Mouse (Mus musculus) frontal cortex, adult (tissue): ENCODE measurements around the gene Disp2.

Experiments used
- ATAC-seq: cut with Nextera tagmentation; 2 replicates; pipeline ENCODE4 v1.9.2; 2017; ENCODE audit warnings: mild to moderate bottlenecking, moderate library complexity, mixed read lengths; ENCODE audit not compliant: low TSS enrichment

Disp2 gene

DNA sequence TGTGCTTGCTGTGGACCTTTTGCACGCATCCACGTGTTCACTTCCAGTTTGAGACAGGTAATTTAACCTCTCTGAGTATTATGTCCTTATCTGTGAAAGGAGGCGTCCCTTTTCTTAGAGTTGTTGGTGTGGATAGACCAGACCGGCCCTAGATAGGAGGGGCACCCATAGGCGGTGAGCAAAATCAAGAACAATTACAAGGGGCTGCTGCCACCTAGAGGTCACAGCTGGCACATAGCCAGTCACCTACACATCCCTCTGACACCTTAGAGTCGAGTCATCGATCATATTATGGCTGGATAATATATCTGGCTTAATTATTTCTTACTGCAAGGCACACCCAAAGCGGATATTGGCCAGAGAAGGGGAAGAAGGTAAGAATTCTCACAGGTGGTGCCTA lies 19.7 kb upstream of the Disp2 start:
- no peak for ATAC-seq

DNA sequence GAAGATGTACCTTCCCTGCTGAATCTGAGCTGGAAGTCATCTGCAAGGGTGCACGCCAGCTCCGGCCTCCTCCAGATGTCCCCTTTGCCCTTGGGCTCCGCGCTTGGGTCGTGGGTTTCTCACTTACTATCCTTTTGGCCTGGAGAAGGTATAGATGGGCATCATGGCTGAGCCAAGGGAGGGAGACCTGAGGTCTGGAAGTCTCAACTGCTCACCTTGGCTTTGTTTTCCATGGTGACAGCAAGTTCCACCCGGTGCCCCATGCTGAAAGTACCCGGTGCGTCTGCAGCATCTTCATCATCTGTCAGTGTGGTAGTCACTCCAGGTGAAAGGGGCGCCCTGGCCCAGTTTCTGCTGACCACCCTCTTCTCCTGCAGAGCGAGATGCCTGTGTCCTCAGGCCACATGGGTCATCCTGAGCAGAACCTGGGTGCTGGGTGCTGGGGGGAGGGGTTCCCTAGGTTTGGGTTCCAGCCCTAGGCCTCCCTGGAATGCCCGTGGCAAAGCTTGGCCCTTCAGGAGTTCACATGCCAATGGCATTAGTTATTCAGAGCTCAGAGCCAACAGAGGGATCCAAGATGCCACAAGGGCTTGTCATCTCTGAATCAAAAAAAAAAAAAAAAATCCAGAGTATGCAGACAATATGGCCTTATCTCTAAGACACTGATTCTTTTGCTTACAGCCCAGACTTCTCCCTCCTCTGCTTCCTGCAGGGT lies 19.1 kb upstream of the Disp2 start:
- ATAC-seq, result no peak

DNA sequence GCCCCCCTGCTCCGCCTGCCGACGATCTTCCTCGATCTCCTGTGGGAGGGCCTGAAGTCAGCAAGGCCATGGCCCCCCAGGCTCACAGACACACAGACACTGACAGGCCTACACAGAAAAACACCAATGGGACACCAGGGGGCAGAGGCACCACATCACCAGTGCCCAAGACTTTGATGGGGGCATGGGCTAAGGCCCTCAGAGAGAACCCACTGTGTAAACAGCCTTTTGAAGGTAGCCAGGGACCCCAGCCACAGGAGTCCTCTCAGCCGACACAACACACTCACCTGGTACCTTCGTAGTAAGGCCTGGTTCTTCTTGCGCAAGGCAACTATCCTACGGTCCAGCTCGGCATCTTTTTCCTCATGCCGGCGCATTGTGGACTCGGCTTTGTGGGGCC lies 18.2 kb upstream of the Disp2 start:
- ATAC-seq, result no peak

DNA sequence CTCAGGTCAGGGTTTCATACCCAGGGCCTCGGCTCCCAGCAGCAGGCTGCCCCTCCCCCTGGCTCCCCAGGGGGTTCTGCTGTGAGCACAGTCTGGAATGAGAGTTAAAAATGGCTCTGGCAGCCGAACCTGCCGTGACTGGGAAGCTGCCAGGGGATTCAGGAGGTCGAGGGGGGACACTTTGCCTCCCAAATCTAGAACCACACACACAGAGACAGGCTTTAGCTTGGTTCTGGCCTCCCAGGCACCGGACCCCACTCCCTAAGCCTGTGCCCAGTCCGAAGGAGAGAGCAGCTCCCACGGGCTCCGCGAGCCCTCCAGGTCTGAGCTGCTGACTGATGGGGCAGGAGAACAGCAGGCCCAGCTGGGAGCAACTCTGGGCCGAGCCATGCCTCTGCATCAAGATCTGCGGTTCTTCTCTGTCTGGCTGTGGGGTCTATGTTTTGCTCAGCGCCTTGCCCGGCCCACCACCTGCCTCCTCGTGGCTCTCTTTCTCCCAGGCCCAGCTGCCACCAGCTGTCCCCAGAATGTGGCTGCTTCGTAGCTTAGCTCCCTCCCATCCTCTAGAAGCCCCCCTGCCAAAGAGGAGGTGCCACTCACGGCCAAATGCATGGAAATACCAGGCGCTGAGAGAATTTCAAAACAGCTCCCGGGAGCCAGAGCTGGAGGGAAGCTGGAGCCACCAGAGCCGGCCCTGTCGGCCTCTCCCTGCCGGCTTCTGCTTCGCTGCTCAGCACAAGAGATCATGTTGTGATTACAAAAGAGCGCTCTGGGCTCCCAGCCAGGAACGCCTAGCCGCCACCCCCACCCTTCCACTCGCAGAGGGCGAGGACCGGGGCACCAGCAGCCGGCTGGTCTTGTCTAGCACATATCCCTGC lies 17.4 kb upstream of the Disp2 start, which contains the start of gene Ccdc9b:
Gene Ccdc9b, minus strand, starts transcription at position 756 of the 878 bp plus-strand sequence.
- ATAC-seq, result peak; percentile 64

DNA sequence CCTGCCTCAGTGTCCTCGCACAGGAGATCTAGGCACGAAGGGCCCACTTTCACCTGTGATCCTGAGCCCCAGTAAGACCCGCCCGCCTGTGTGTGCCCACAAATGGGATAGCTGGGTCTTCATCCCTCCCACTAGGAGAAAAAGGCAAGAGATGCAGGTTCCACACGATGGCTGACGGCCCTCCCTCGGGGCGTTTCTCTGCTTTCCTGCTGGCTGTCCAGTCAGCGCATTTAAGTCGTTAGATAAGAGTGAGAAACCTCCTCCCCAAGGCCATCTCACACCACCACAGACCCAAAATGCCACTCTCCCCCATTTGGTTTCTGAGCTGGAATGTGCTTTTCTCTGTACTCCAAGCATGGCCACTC lies 16.8 kb upstream of the Disp2 start:
- peak; percentile 1; the same call in 1 of the 2 replicates for ATAC-seq

DNA sequence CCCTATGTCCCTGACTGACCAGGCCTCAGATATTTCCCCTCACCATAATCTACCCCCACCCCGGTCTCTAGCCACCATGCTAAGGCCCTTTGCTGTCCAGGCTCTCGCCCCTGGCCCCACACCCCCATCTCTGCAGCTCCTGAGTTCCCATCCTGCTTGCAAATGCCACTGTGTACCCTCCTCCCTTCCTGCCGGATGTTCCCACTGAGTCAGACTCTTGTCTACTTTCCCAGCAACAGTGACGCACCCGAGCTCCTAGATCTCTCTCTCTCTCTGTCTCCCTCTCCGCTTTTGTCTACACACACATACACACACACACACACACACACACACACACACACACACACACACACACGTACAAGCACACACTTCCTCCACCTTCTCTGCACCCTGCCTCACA lies 16.1 kb upstream of the Disp2 start:
- ATAC-seq, result peak; percentile 56

DNA sequence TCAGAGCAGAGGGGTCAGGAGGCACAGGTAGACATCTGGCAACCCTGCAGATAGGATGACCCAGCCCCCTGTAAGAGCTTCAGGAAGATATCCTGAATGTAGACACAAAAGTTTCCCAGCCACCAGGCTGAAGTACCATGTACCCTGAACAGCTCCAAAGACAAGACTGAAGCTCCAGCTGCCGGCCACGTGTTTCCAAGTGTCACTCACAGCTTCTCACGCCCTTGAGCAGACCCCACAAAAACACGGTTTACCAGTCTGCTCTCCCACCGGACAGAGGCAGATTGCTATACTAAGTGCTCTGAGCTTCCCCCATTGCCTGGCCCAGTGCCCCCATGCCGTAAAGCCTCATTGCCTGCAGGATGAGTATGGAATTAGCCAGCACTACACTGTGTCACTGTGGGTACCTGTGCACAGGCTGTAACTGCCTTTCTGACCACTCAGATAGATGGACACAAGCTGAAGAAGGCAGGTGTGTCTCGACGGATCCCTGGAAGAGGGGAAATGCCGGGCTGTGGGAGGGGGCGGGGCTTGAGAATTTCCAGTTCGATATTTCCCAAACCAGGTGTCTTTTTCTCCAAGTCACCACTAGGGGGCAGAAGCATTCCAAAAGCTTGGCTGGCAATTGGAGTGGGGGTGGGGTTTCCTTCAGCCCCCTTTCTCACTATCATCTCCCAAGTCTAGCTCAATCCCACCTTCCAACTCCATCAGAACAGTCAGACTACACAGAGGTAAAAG lies 15.3 kb upstream of the Disp2 start:
- peak; percentile 3; the same call in 1 of the 2 replicates for ATAC-seq

DNA sequence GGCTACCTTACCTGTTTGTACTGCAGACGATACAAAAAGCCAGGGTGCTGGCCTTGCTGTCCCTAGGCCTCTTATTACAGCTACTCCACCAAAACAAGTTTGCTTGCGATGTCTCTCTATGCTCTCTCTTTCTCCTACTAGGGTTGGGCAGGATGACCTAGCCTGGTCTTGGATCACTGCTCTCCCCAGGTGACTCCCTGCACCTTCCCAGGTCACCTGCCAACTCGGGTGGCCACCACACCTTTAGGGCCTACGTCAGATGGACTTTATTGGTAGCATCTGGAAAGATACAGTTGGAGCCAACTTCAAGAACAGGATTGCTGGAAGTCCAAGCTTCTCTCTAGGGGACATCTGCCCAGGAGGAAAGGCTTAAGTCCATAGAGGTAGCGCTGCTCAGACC lies 14.6 kb upstream of the Disp2 start:
- no peak for ATAC-seq

DNA sequence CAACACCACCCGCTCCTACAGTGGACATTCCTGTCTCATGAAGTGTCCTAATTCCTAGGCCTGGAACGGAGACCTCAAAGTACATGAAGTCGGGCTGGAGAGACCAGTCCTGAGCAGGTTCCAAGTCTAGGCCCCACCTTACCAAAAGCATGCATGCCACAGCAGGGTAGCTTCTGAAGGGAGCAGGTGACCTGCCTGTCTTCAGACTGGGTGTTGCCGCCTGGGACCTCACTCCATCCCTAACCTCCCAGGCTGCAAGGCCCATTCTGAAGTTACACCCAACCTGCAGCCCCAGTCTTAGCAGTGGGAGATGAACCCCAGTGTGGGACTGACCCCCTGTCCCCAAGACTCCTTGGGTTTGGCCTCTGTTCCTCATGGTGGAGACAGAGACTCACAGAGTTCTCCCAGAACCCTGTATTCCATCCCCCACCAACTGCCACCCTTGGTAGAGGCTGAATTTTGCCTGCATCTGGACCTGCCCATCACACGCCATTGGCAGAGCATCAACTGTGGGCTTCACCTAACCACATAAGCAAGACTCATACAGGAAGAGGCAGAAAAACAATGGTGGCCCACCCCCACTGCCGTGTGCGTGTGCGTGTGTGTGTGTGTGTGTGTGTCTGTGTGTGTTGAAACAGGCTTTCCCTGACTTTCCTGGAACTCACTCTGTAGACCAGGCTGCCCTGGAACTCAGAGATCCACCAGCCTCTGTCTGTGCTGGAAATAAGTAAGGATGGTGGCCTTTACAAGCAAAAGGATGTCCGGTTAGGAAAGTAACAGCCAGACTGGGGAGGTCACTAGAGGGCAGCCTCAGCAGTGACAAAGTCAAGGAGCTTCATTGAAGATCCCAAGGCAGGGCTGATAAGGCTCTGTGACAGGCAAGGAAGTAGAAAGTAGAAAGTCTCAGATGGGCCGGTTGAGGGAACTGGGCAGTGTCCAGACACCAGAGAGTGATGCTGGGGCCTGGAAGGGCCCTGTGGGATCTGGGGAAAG lies 13.2 kb upstream of the Disp2 start:
- ATAC-seq, result no peak

DNA sequence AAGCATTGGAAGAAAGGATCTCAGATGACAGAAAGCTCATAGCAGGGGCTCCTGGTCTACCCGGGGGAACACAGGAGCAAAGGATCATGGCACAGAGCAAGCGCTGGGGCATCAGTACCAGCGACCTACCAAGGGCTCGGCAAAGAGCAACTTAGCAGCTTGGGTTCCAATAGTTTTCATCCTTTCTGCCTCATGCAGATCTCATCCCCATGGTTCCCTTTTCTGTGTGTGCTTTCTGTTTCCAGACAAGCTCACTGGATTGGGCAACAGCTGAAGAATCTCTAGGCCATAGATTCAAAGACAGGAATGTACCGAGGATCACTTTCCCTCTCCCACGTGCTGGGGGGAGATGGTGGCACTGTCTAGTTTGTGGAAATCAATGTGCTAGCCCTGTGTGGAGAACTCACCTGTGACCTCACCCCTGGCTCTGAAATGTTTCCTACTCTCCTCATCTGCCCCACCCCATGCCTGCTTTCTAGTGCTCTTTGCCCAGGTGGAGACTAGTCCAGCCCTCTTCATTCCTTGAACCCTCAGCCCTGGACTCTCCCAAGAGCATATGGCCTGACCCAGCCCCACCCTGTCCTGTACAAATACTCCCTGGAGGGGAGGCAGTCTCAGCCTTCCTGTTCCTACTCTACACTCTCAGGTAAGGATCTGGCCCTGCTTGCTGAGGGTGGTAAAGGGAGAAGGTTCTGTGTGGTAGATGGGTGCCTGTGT lies 7.2 kb upstream of the Disp2 start, which contains the start of gene Phgr1:
Gene Phgr1, plus strand, starts transcription at position 612 of the 717 bp plus-strand sequence.
- ATAC-seq, result no peak

DNA sequence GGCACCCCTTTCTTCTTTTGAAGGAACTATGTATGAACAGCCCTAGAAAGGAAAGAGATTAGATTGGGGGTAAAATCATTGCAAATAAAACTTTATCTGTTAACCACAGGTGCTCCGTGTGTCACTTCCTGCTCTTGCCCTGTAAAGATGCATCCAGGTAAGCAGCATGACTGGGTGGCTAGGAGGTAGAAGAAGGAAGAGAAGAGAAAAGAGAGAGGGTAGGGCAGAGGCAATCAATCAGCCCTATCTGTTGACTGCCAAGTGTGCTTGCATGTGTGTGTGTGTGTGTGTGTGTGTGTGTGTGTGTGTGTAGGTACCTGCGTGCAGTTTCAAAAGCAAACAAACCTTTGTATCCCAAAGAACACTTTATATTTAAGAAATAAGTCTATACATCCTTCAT lies 5.0 kb upstream of the Disp2 start:
- ATAC-seq, result no peak

DNA sequence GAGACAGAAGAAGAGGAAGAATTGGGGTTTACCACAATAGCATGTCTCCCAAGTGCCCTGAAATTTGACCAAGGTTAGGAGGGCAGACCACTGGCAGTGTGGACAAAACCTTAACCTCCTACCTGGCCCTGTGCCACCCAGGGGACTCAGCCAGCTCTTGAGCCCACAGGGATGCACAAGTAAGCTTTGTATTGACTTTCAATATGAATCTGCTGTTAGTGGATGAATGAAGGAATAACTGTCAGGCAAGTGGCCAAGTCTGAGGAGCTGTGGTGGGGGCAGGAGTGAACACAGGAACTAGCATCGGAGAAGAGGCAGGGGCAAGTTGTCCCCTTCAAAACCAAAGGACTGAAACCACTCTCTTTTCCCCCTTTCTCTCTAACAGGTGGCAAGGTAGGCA lies 4.1 kb upstream of the Disp2 start:
- ATAC-seq, result no peak

DNA sequence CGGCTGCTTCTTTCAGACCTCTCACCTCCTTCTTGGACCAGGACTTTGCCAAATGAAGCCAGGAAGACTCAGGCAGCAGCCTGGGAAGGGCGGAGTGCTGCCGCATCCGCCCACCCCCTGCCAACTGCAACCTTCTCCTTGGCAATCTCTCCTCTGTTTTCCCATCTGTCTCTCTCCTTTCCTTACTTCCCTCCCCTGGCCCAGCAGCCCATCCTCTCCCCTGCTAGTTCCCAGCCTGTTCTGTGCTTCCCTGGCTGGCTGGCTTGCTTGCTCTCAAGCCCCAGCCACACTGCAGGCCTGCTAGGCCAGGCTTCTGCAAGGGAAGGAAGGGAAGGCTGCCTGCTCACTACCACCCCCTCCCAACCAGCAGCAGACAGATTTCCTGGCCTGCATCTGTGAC lies 3.7 kb upstream of the Disp2 start:
- ATAC-seq, result peak; percentile 80

DNA sequence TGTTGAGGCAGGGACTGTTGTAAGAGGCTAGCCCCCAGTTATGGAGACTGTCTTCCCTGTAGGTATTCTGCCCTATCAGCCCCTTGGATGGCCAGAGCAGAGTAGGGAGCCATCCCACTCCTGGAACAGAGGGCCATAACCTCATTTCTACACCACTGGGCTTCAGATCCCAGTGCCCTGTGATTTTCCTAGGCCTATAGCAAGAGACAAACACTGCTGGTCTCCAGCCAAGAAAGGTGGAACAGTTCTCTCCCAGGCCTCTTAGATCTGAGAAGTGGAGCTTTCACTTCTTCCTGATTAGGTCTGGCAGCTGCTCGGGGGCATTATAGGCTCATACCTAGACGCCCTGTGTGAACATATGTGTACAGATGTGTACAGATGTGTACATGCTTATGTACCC lies 3.2 kb upstream of the Disp2 start:
- ATAC-seq, result no peak

DNA sequence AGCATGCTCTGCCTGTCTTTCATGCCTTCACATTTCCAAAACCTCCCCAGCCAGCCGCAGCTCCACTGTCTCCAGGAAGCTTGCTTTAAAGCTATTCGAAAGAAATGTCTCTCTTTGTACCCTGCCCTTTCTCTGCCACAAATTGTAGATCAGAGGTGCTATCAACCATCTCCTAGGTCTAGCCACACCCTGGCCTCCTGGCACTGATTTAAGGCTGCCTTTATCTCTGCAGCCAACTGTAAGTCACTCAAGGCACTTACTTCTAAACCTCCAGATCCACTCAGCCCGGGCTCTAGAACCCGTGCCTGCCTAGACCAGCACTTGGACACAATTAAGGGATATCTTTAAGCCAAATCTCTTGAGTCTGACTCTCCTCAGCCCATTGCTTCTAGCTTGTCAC lies 1.1 kb upstream of the Disp2 start:
- ATAC-seq, result no peak

DNA sequence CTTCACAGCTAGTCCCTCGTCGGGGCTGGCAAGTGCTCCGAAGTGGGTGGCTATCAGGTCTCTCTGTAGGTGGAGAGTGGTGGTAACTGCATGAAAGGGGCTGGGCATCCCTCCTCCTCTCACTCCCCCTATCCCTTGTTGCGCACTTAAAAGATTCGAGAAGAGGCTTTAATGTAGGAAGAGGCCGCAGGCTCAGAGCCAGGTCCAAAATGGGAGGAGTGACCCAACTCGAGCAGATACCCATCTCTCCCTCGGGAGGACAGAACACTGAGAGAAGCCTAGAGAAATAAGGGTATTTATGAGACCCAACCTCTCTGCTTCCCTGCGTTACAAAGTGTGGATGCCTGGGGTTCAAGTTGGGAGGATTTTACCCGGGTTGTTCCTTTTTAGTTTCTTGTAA lies 454 bp upstream of the Disp2 start:
- ATAC-seq, result peak; percentile 1; the same call in 1 of the 2 replicates

DNA sequence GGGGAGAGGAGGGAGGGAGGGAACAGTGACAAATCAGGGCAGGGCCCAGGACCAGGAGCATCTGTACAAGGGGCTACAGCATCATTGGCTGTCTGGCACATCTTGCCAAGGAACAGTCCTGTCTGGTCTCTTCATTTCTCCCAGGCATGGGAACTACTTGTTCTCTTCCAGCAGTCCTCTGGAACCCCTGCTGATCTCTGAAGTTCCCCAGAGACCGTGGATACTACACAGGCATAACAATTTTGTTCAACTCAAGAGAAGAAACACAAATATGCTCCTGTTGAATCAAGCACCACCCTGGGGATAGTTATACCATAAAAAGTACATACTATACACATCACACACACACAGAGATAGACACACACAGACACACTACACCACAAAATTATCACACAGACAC lies 1.6 kb downstream of the Disp2 start:
- ATAC-seq, result no peak

DNA sequence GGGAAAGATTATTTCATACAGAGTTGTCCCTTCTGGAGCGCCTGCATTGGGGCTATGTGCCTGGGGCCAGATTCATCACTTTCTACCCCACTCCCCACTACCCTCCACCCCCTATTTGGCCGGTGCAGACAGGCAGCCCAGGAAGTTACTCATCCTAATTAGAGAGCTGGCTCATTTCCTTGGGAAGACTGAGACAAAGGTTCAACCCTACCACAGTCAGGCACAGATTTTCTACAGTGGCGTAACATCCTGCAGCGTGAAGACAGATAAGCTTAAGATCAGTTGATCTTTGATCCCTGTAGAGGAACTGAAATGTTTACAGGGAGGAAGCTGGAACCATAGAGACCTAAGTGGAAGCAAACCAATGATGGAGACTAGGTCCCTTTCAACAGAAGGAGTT lies 2.8 kb downstream of the Disp2 start:
- ATAC-seq, result no peak

DNA sequence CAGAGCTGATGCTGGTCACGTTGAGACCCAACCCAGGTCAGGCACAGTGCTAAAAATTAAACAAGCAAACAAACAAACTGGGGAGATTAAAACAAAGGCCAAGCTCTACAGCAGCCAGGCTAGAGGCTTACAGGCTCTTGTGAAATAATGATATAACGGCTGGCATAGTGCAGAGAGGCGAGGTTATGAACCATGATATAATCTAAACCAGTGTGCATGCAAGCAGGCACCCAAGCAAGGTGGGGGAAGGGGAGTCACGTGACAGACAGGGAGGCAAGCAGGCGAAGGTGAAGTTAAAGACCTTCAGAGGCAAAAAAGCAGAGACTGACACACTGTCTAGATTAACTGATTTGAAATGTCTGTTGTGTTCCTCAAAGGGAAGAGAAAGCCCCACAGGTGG lies 3.6 kb downstream of the Disp2 start:
- no peak for ATAC-seq

DNA sequence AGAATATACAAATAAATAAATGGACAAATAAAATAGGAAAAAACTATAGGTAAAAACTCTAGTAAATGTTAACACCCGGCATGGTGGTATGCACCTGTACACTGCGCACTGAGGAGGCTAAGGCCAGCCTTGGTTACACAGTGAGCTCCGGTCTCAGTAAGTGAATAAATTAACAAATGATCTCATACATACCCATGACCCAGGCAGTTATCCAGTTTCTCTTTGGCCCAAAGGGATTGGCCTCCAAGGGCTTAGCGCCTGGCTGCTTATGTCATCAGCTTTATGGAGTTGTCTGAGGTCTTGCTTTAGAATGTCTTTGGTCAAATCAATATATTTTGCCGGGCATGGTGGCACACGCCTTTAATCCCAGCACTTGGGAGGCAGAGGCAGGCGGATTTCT lies 4.1 kb downstream of the Disp2 start:
- no peak for ATAC-seq

DNA sequence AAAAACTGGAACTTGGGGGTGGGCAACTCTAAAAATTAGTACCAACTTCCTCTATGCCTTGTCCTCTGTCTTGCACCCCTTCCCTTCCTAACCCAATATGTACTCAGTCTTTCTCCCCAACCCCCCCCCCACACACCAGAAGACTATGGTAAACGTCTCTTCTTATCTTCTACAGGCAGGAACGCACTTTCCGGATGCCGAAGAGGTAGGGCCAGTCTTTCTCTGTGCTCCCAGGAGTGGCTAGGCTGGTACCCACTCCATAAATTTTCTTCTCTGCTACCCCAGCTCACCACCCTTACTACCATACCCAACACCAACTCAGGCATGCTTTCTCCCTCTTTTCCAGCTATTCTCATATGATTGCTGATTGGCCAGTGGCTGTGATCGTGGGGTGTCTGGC lies 7.0 kb downstream of the Disp2 start:
- no peak for ATAC-seq
